Mouse (Mus musculus): Measurements from ENCODE around the gene Tsc22d1.

The Tsc22d1 gene

DNA sequence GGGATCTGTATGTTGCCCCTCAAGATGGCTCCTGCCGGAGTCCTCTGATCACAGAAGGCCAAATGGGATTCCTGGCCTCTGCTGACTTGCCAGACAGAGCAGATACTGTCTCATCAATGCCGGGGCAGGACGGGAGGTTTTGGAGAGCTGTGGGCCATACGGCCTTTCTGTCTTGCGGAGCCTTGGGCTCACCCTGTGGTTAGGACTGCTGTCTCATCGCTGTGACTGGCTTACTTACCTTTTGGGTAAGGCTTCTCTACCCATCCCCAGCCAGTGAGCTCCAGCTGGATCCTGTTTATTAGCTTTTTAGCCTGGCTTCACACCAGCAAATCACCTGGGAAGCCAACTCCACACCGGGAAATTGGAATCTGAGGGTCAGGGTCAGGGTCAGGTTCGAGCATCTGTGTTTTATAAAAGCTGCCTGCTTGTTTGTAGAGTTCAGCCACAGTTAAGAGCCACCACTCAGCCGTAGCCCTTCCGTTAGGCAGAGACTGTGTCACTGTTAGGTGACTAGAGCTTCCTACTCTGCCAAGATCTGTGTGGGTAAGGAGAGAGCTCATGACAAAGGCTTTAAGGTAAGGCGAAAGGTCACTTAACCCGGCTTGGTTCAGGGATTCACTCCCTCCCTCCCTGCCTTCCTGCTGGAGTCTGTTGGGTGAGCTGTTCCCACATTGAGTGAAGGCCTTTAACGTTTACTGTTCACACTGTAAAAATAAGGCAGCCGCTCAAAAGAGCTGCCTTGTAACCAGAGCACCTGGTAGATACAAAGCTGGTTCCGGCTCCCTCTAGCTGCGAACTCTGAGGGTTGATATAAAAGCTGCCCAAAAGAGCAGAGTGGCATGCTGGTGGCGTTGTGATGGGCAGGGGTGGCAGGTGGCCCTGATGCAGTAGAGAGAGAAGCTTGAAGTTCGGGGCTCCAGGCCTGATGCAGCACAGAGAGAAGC is 73.6 kb downstream of the Tsc22d1 start:
- DNase-seq = no peak

DNA sequence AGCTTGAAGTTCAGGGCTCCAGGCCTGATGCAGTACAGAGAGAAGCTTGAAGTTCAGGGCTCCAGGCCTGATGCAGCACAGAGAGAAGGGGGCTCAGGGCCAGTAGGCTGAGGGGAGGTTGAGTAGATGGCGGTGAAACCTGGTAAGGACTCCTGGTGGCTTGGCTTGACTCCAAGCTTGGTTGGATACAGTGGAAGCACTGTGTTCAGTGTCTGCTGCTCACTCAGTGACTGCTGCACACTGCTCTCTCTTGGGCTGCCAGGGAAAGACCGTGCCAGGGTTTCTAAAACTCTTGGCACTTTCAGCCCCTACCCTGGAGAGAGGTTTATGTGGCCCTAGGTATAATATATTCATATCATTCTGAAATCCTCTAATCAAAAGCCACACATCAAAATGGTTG is 74.4 kb downstream of the Tsc22d1 start:
- DNase-seq = no peak

- DNase-seq = no peak
Observed at GRCm38 (mm10) chr14:76495022-76495421, 80.3 kb downstream of the Tsc22d1 start.

GRCm38 (mm10) chr14:76497187-76497586 is 82.4 kb downstream of the Tsc22d1 start:
- no peak for DNase-seq

GRCm38 (mm10) chr14:76498210-76498609 is 83.4 kb downstream of the Tsc22d1 start:
- DNase-seq = no peak

DNA sequence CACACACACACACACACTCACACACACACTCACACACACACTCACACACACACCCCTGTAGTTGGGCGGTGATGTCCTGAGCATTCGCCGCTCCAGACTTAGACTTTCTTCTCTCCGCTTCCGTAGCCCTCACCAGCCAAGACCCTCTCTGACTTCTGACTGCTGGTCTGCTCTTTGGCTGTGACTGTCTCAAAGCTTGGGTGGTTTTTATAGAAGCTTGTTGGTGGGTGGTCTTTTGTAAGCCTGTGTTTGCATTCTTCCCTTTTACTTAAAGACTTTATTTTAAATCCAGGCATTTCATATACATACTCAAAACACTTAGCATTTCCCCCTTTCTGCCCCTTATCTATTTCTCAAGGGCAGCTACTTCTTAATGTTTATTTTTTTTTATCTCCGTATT is 84.7 kb downstream of the Tsc22d1 start:
- DNase-seq = no peak

DNA sequence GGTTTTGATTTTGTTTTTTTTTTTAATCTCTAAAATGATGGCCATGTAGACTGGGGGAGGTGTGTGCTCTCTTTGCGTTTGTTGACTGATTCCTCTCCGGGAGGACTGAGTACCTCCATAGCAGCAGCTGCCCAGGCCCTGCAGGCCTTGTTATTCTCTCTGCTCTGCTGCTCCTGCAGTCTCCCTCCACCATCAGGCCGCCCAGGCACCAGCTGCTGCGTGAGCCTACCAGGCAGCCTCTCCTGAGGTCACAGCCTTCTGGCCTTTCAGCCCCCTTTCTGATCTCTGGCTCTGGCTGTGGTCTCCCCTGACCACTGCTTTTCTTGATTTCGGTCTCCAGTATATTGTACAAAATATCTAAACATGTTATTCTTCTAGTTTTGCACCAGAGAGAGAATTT is 85.3 kb downstream of the Tsc22d1 start:
- no peak for DNase-seq

DNA sequence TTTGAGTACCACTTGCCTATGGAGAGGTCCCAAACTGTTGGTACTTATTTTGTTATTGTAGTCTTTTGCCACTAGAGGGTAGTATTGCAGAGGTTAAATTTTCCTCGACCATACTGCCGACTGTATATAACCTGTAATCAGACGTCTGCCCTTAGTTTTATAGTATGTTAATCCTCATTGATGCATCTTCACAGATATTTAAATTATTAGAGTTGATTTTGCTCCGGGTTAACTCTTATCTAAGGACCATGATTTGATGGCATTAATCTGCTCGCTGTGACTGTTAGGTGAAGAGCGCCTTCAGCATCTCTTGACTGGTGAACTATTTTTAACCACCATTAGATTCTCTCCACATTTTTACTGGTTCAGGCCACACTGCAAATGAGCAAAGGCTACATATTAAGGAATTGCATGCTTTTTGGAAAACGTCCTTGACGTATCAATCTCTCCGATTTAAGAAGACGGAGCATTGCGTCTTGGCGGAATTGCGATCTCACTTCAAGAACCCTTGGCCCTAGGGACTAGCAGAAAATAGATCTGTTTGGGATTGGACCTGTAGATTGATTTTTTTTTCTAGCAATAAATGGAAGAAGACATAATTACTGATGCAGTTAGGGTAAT is 88.6 kb downstream of the Tsc22d1 start:
- peak; percentile 27 for DNase-seq

DNA sequence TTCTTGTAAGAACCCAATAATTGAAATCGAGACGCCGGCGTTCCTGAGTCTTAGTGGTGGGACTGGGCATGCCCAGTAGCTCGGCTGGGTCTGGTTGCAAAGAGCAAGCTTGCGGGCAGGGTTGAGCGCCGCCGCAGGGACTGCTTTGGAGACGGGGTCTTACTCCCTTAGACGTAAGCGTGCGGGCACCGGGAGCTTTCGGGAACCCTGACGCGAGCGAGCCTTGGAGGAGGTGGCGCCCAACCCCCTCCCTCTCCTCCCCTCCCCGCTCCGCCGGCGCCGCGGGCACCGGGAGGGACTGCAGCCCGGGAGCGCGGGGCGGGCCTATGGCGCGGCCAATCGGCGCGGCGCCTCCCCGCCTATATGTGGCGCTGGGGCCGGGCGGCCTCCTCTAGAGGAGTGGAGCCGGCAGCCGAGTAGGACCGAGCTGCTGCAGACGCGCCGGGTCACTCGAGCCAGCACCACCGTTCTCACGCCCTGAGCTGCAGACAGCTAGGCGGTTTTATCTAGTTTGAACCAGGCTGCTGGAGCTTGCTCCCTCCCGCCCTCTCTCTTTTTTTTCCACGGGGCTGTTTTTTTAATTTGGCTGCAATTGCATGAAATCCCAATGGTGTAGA is 89.5 kb downstream of the Tsc22d1 start:
- peak; percentile 93 for DNase-seq

GRCm38 (mm10) chr14:76505101-76505438 is 90.3 kb downstream of the Tsc22d1 start:
- no peak for DNase-seq

DNA sequence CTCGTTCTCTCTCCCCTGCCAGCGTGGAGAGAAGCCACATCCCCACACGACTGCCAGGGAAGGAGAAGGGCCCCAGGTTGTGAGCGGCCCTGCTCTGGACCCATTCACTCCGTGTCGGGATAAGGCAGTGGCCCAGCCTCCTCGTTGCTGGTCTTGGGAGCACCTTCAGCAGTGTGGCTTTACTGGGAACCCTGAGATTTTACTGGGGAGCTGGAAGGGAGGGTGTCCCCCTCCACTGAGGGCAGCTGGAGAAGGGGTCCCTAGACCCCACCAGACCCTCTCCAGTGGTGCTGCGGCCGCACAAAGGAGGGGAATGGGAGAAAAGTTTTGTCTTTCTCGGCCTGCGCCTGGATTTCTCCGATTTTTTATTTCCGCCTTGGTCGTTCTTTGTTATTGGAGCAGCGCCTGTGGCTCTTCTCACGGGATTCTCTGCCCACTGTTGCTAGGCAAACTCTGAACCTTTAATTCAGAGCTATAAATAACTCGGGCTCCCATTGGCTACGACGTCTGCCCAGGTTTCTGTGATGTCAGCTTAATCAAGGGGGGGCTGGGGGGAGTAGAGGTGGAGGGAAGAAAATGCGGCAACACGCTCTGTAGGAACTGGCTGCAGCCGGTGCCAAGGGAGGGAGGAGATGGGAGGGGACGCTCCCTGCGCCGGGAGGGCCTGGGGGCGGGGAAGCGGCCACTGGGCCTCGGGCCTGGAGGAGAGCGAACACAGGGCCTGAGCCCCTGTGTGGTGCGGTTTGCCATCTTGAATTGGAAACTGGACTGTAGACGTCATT is 90.9 kb downstream of the Tsc22d1 start:
- peak; percentile 90 for DNase-seq

GRCm38 (mm10) chr14:76506425-76507205 is 91.9 kb downstream of the Tsc22d1 start:
- peak; percentile 48 for DNase-seq

GRCm38 (mm10) chr14:76507357-76507756 is 92.6 kb downstream of the Tsc22d1 start:
- DNase-seq = no peak

DNA sequence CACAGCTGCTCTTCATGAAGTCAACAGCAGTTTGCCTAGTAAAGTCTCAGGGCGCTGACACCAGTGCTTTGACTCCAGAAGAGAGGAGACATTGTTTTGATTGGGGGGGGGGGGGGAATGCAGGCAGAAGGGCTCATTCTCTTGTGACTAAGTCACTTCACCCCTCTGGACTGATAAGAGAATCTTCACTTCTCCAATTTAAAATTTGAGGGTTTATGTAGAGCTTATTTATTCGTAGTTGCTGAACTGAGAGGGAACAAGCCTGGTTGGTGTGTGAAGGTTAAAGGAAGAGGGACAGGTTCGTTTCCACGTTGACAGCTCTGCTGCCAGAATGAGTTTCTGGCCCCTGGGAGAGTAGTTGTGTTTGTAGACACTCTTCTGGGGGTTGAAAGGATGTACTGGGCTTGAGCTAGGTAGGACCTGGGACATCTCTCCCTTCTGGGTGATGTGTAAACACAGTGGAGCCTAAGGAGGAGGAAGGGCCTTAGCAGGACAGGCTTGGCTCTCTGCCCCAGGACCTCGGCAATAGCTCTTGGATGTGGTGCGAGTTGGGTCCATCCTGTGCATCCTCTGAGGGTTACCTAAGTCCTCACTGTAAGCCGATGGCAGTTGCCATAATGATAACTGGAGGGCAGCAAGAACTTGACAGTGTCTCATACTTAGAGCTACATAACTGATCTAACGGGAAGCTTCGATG is 93.2 kb downstream of the Tsc22d1 start:
- DNase-seq = no peak

GRCm38 (mm10) chr14:76508701-76509100 is 93.9 kb downstream of the Tsc22d1 start:
- DNase-seq = no peak

DNA sequence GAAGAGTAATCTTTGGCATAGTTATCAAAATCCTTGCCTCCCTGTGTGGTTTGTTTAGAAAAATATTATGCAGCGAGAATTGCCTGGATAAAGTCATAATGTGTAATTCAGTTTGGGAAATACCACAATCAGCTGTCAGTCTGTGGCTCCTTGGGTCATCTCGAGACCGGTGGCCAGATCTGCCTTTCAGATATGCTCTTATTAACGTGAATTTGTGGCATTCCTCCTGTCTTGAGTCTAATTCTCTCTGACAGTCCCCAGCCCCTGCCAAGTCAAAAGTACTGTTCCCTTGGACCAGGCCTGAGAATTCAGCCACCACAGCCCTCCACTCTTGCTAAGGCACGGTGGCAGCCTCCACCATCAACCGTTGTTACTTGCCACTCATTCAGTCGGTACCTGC is 97.2 kb downstream of the Tsc22d1 start:
- no peak for DNase-seq

GRCm38 (mm10) chr14:76513395-76514049 is 98.8 kb downstream of the Tsc22d1 start:
- no peak for DNase-seq

GRCm38 (mm10) chr14:76514050-76514585 is 99.4 kb downstream of the Tsc22d1 start:
- DNase-seq = no peak

DNA sequence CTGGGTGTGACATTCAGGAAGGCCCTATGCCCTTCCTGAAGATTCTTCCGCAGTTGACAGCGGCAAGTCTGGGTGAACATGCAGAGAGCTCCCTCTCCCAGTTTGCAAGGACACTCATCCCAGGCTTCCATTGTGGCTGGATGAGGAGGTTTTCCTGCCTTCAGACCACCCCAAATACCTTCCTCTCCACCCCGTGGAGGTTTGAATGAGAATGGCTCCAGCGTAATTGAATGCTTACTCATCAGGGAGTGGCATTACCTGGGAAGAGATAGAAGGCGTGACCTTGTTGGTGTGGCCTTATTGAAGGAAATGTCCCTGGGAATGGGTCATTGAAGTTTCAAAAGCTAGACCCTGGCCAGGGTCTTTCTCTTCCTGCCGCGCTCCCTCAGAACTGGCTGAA is 100.9 kb downstream of the Tsc22d1 start:
- DNase-seq = no peak

- DNase-seq = no peak
Observed at GRCm38 (mm10) chr14:76518217-76518616, 103.5 kb downstream of the Tsc22d1 start.

GRCm38 (mm10) chr14:76520606-76521005 is 105.8 kb downstream of the Tsc22d1 start:
- no peak for DNase-seq
